Mouse (Mus musculus) liver, embryonic 14.5 days (tissue): Measurements from ENCODE around the gene Mrpl10.
A peak's percentile ranks its signal among the peaks of the same experiment; 100 is the strongest.

Experiments used
- CTCF ChIP-seq: IDR thresholded peaks from 2 replicates; pipeline ENCODE4 v1.5.1; 2016; ENCODE audit warnings: antibody characterized with exemption, low read depth, control low read depth
- EP300 ChIP-seq: IDR thresholded peaks from 2 replicates; pipeline ENCODE4 v1.6.1; 2016; ENCODE audit warnings: antibody characterized with exemption, low read depth

GRCm38 (mm10) chr11:97041022-97041899, at the start of gene Mrpl10, which contains the start of gene Lrrc46:
- TF ChIP-seq CTCF, result peak; percentile 16; the same call in 1 of the 2 replicates
- TF ChIP-seq EP300, result no peak
